Mouse (Mus musculus) thymus, adult 2 months (tissue): Measurements from ENCODE around the gene Defa35. TPM values are rescaled to one million over a fixed set of nuclear protein-coding genes. Genes with fewer than 3 reads are reported as not detected.
"Not testable (repeated sequence)": the region's sequence is repeated elsewhere in the genome, so short reads cannot be mapped to it uniquely, and the experiment has no call there.

Experiments
- DNase-seq: peaks from one replicate; pipeline ENCODE4 v3.0.0; 2021
- H3K27ac ChIP-seq: fragments of 200-500 bp; 2 replicates; pipeline ENCODE4 v1.5.1; 2012; ENCODE audit warnings: low read length, control low read depth; ENCODE audit not compliant: control insufficient read depth, insufficient read depth
- H3K27me3 ChIP-seq: fragments of 200-500 bp; 2 replicates; pipeline ENCODE4 v1.6.1; 2012; ENCODE audit warnings: mild to moderate bottlenecking, low read length, moderate library complexity, mixed read lengths; ENCODE audit not compliant: control insufficient read depth, insufficient read depth
- H3K36me3 ChIP-seq: fragments of 200-500 bp; 2 replicates; pipeline ENCODE4 v1.6.1; 2012; ENCODE audit warnings: mild to moderate bottlenecking, low read length, moderate library complexity; ENCODE audit not compliant: control insufficient read depth, insufficient read depth
- H3K4me1 ChIP-seq: fragments of 200-500 bp; replicated peaks from 2 replicates; pipeline ENCODE4 v1.6.1; 2012; ENCODE audit warnings: low read length; ENCODE audit not compliant: control insufficient read depth, insufficient read depth
- H3K4me3 ChIP-seq: fragments of 200-500 bp; 2 replicates; pipeline ENCODE4 v1.5.1; 2012; ENCODE audit warnings: mild to moderate bottlenecking, low read length, control low read depth, moderate library complexity; ENCODE audit not compliant: control insufficient read depth, insufficient read depth
- CTCF ChIP-seq: fragments of 200-500 bp; IDR thresholded peaks from 2 replicates; pipeline ENCODE4 v1.5.1; 2012; ENCODE audit warnings: mild to moderate bottlenecking, control low read depth, low read length, moderate library complexity, borderline replicate concordance; ENCODE audit not compliant: control insufficient read depth, poor library complexity, insufficient read depth; ENCODE audit errors: extremely low read depth
- POLR2A ChIP-seq: fragments of 200-500 bp; IDR thresholded peaks from 2 replicates; pipeline ENCODE4 v1.6.1; 2012; ENCODE audit warnings: mild to moderate bottlenecking, low read length, control low read depth, moderate library complexity; ENCODE audit not compliant: control insufficient read depth, poor library complexity, insufficient read depth; ENCODE audit errors: extremely low read depth
- WGBS: fragments of 180-500 bp; shearing (Covaris S2); methylation state at CpG from one replicate; pipeline ENCODE4 v1.1.7; 2018; 5-methylcytosine and 5-hydroxymethylcytosine counted together
- polyA plus RNA-seq: library from polyadenylated mRNA; depleted of rRNA; stranded (reverse); fragments of >200 nt; gene quantifications from 2 replicates; pipeline ENCODE4 v1.2.3, GENCODE M21; 2012; rRNA removed

Defa35 gene
- 0.58 TPM in 1 of 2 replicates, not detected in the other for polyA plus RNA-seq

DNA sequence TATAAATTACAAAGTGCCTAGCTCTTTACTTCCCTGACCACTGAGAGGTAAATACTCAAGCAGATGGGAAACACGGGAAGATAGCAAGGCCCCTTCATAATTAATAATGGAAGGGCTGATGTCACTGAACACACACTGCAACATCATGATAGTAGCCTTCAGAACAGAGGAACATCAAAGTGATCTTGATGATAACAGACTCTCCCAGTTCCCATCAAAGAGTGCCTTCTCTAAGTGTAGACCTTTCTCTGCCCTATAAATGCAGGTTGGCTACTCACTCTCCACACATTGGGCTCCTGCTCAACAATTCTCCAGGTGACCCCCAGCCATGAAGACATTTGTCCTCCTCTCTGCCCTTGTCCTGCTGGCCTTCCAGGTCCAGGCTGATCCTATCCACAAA, at the start of gene Defa35:
TSS of gene Defa35 (plus strand) at position 301 of the 400 bp plus-strand sequence.
- WGBS = 82% methylated on average over 1 of the region's 1 CpGs
- not testable (repeated sequence) for DNase-seq, H3K4me1 ChIP-seq, H3K4me3 ChIP-seq, H3K27me3 ChIP-seq, H3K27ac ChIP-seq, H3K36me3 ChIP-seq

DNA sequence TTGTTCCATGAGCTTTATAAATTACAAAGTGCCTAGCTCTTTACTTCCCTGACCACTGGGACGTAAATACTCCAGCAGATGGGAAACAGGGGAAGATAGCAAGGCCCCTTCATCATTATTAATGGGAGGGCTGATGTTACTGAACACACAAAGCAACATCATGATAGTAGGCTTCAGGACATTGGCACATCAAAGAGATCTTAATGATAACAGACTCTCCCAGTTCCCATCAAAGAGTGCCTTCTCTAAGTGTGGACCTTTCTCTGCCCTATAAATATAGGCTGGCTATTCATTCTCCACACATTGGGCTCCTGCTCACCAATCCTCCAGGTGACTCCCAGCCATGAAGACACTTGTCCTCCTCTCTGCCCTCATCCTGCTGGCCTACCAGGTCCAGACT, 39.6 kb upstream of the Defa35 start, which contains the start of gene Defa21:
TSS of gene Defa21 (plus strand) at position 301 of the 400 bp plus-strand sequence.
- WGBS = no CpG with 5 or more reads among the region's 1 CpGs
- H3K27ac ChIP-seq, H3K27me3 ChIP-seq, H3K4me1 ChIP-seq, H3K4me3 ChIP-seq, H3K36me3 ChIP-seq, DNase-seq: not testable (repeated sequence)

DNA sequence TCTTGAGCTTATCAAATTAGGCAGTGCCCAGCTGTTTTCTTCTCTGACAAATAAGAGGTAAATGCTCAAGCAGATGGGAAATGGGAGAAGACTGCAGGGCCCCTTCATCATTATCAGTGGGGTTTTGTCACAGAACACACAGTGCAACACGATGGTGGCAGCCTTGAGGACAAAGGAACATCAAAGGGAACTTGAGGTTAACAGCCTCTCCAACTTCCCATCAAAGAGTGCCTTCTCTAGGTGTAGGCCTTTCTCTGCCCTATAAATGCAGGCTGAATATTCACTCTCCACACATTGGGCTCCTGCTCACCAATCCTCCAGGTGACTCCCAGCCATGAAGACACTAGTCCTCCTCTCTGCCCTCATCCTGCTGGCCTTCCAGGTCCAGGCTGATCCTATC, 10.1 kb upstream of the Defa35 start, which contains the start of gene Defa23:
TSS of gene Defa23 (plus strand) at position 301 of the 400 bp plus-strand sequence.
- H3K27ac ChIP-seq, H3K4me1 ChIP-seq, H3K36me3 ChIP-seq, H3K27me3 ChIP-seq, DNase-seq, H3K4me3 ChIP-seq: not testable (repeated sequence)
- no CpG with 5 or more reads among the region's 1 CpGs for WGBS

DNA sequence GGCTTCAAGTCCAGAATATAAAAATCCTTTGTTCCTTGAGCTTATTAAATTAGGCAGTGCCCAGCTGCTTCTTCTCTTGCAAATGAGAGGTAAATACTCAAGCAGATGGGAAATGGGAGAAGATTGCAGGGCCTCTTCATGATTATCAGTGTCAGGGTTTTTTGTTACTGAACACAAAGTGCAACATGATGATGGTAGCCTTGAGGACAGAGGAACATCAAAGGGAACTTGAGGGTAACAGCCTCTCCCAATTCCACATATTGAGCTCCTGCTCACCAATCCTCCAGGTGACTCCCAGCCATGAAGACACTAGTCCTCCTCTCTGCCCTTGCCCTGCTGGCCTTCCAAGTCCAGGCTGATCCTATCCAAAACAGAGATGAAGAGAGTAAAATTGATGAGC, 19.3 kb downstream of the Defa35 start, which contains the start of gene Defa25:
TSS of gene Defa25 (plus strand) at position 301 of the 400 bp plus-strand sequence.
- H3K4me1 ChIP-seq, H3K36me3 ChIP-seq, H3K27me3 ChIP-seq, DNase-seq, H3K4me3 ChIP-seq, H3K27ac ChIP-seq: not testable (repeated sequence)

DNA sequence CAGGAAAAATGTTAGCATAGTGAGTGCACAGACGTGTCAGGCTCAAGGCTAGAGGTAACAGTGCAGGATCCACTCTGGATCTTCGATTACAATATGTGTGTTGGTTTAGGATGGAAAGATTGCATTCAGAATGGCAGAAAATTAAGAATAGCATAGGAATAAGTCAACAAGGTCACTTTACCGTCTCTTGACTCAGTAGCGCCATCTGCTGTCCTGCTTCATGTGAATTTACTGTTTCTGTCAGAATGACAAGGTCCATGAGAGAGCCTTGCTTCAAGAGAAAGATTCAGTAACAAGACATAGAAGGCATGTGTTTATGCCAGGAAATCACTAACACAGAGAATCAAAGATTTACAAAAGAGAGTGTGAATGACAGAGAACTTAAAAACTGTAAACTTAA, 28.3 kb downstream of the Defa35 start:
- WGBS = 38% methylated on average over 4 of the region's 4 CpGs
- no peak for DNase-seq
- no peaks in the 10 kb centered on the region for H3K4me1 ChIP-seq
- TF ChIP-seq POLR2A (no peak), CTCF (no peak)
- H3K27ac ChIP-seq = no peak overlapping the region
- H3K27me3 ChIP-seq = no peaks in the 10 kb centered on the region
- no peaks in the 10 kb centered on the region for H3K36me3 ChIP-seq
- no peak overlapping the region for H3K4me3 ChIP-seq

DNA sequence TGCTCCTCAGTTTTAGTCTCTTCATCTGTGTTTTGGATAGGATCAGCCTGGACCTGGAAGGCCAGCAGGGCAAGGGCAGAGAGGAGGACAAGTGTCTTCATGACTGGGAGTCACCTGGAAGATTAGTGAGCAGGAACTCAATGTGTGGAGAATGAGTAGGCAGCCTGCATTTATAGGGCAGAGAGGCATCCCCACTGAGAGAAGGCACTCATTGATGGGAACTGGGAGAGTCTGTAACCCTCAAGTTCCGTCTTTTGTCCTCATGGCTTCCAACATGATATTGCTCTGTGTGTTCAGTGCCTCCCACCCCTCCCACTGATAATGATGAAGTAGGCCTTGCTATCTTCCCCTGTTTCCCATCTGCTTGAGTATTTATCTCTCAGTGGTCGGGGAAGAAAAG, 31.1 kb downstream of the Defa35 start, which contains the start of gene Gm14851:
TSS of gene Gm14851 (minus strand) at position 101 of the 400 bp plus-strand sequence.
- H3K4me3 ChIP-seq, H3K4me1 ChIP-seq, H3K36me3 ChIP-seq, DNase-seq, H3K27me3 ChIP-seq, H3K27ac ChIP-seq: not testable (repeated sequence)
- WGBS = 86% methylated on average over 1 of the region's 2 CpGs

Other genes starting within 250 kb of the Defa35 start
- gene Defb33, start 172.4 kb upstream of the Defa35 start, polyA plus RNA-seq = not detected in 2 replicates
- gene Gm15056, start 162.4 kb upstream of the Defa35 start, polyA plus RNA-seq = 0.51 and 1.2 TPM in 2 replicates
- not detected in 2 replicates for gene Gm6040, start 143.0 kb upstream of the Defa35 start, polyA plus RNA-seq
- gene AY761185, start 120.3 kb upstream of the Defa35 start, polyA plus RNA-seq = 1.3 TPM in 1 of 2 replicates, not detected in the other
- not detected in 2 replicates for gene Defa21, start 39.5 kb upstream of the Defa35 start, polyA plus RNA-seq
- gene Defa23, start 10.0 kb upstream of the Defa35 start, polyA plus RNA-seq = not detected in 2 replicates
- not detected in 2 replicates for gene Defa25, start 19.4 kb downstream of the Defa35 start, polyA plus RNA-seq
- not detected in 2 replicates for gene Gm14851, start 31.0 kb downstream of the Defa35 start, polyA plus RNA-seq
- not detected in 2 replicates for gene Defa30, start 69.6 kb downstream of the Defa35 start, polyA plus RNA-seq
- gene Defa22, start 97.2 kb downstream of the Defa35 start, polyA plus RNA-seq = 0.39 TPM in 1 of 2 replicates, not detected in the other
- not detected in 2 replicates for gene Defa31, start 126.6 kb downstream of the Defa35 start, polyA plus RNA-seq
- not detected in 2 replicates for gene Gm15293, start 136.5 kb downstream of the Defa35 start, polyA plus RNA-seq
- not detected in 2 replicates for gene Gm15292, start 184.7 kb downstream of the Defa35 start, polyA plus RNA-seq